Mouse (Mus musculus) olfactory bulb, adult 2 months (tissue): ENCODE results near the gene Reps1.

Experiments
- CTCF ChIP-seq: fragments of 200-500 bp; IDR thresholded peaks from 2 replicates; pipeline ENCODE4 v1.5.1; 2012; ENCODE audit warnings: low read depth, mild to moderate bottlenecking, low read length, moderate library complexity; ENCODE audit not compliant: insufficient read depth
- POLR2A ChIP-seq: fragments of 200-500 bp; IDR thresholded peaks from 2 replicates; pipeline ENCODE4 v1.6.1; 2012; ENCODE audit warnings: mild to moderate bottlenecking, low read depth, low read length, moderate library complexity; ENCODE audit not compliant: insufficient read depth

- no peak for TF ChIP-seq CTCF
- TF ChIP-seq POLR2A, result no peak
These were observed 74.6 kb downstream of the Reps1 start for GRCm38 (mm10) chr10:18130276-18130675.
